Mouse (Mus musculus) liver, postnatal 0 days (tissue): ENCODE measurements around the gene H6pd.

Source experiments
- CTCF ChIP-seq: sonication (generic); IDR thresholded peaks from 2 replicates; pipeline ENCODE4 v1.5.1; 2016; ENCODE audit warnings: antibody characterized with exemption, low read depth
- EP300 ChIP-seq: IDR thresholded peaks from 2 replicates; pipeline ENCODE4 v1.6.1; 2016; ENCODE audit warnings: antibody characterized with exemption, low read depth, mild to moderate bottlenecking

DNA sequence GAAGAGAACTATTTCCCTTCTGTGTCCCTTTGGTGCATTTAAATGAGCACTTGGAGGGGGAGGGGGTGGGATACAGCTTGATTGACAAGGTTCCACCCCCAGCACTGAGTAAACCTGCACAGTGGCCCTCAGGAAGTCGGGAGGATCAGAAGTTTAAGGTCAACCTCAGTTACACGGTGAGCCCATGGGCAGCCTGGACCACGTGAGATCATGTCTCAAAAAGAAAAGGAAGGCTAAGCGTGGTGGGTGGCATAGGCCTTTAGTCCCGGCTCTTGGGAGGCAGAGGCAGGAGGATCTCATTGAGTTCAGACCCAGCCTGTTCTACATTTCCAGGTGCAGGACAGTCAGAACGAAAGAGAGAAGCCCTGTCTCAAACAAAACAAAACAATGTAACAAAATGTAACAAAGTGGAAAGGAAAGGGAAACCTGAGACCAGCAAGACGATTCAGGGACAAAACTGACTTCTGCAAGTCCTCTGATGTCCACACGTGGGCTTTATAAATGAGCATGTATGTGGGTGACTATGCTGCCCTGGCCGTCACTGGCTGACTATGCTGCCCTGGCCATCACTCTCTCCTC lies 31.3 kb upstream of the H6pd start:
- TF ChIP-seq CTCF (no peak), EP300 (no peak)
